Mouse (Mus musculus) heart, embryonic 15.5 days (tissue): Measurements from ENCODE around the gene Nptx1. TPM values are rescaled to one million over a fixed set of nuclear protein-coding genes. Genes with fewer than 3 reads are reported as not detected.

Experiments
- ATAC-seq: fragments of 200-750 bp; cut with Nextera tagmentation; replicated peaks from 2 replicates; pipeline ENCODE4 v1.8.0; 2017; ENCODE audit warnings: low read depth, moderate TSS enrichment; ENCODE audit not compliant: insufficient number of reproducible peaks, insufficient read depth, low FRiP score
- H3K27ac ChIP-seq: fragments of 300-500 bp; sonication (generic); 2 replicates; pipeline ENCODE4 v1.5.1; 2015; ENCODE audit warnings: mild to moderate bottlenecking, inconsistent platforms
- H3K27me3 ChIP-seq: fragments of 300-500 bp; sonication (generic); 2 replicates; pipeline ENCODE4 v1.6.1; 2015; ENCODE audit warnings: inconsistent platforms
- H3K36me3 ChIP-seq: fragments of 300-500 bp; sonication (generic); 2 replicates; pipeline ENCODE4 v1.6.1; 2015; ENCODE audit warnings: mild to moderate bottlenecking, inconsistent platforms
- H3K4me1 ChIP-seq: fragments of 300-500 bp; sonication (generic); replicated peaks from 2 replicates; pipeline ENCODE4 v1.6.1; 2015; ENCODE audit warnings: inconsistent platforms
- H3K4me2 ChIP-seq: fragments of 300-500 bp; sonication (generic); 2 replicates; pipeline ENCODE4 v1.6.1; 2015; ENCODE audit warnings: inconsistent platforms, mild to moderate bottlenecking, moderate library complexity
- H3K4me3 ChIP-seq: fragments of 300-500 bp; sonication (generic); 2 replicates; pipeline ENCODE4 v1.5.1; 2015; ENCODE audit warnings: mild to moderate bottlenecking, inconsistent platforms
- H3K9ac ChIP-seq: fragments of 300-500 bp; sonication (generic); 2 replicates; pipeline ENCODE4 v1.6.1; 2015; ENCODE audit warnings: mild to moderate bottlenecking, inconsistent platforms
- H3K9me3 ChIP-seq: fragments of 300-500 bp; sonication (generic); replicated peaks from 2 replicates; pipeline ENCODE4 v1.6.1; 2016; ENCODE audit warnings: inconsistent platforms
- WGBS: fragments of 180-500 bp; shearing (Covaris S2); methylation state at CpG from one replicate; pipeline ENCODE4 v1.1.7; 2015; ENCODE audit warnings: mixed read lengths; 5-methylcytosine and 5-hydroxymethylcytosine counted together
- polyA plus RNA-seq: library from polyadenylated mRNA; unstranded; fragments of >200 nt; fragmentation: Nextera tagmentation; extraction: Ambion mirVana; gene quantifications from 2 replicates; pipeline ENCODE4 v1.2.1, GENCODE M21; 2015

Gene Nptx1
- polyA plus RNA-seq, 1 experiment from 2014 or later: 0.79 TPM

- H3K4me1 ChIP-seq: peaks cover 49% of the 10 kb centered on the region
- ATAC-seq: no peak
- 45% methylated on average over 10 of the region's 10 CpGs for WGBS
Measured at GRCm38 (mm10) chr11:119550546-119551335, 3.2 kb upstream of the Nptx1 start.

GRCm38 (mm10) chr11:119549371-119549811 is 1.8 kb upstream of the Nptx1 start:
- H3K27ac ChIP-seq: no peak overlapping the region
- H3K4me2 ChIP-seq: peak overlapping the region; percentile 97
- peaks cover 51% of the 10 kb centered on the region for H3K4me1 ChIP-seq
- H3K36me3 ChIP-seq: no peaks in the 10 kb centered on the region
- peaks cover 91% of the 10 kb centered on the region for H3K27me3 ChIP-seq
- H3K9me3 ChIP-seq: no peaks in the 10 kb centered on the region
- H3K4me3 ChIP-seq: peak overlapping the region; percentile 60
- peak overlapping the region; percentile 23; the same call in 1 of the 2 replicates for H3K9ac ChIP-seq
- no peak for ATAC-seq
- 2% methylated on average over 43 of the region's 43 CpGs for WGBS

More at GRCm38 (mm10) chr11:119550546-119551335, 3.2 kb upstream of the Nptx1 start:
- no peak overlapping the region for H3K4me2 ChIP-seq
- H3K36me3 ChIP-seq: no peaks in the 10 kb centered on the region
- H3K27me3 ChIP-seq: peaks cover 90% of the 10 kb centered on the region
- H3K9me3 ChIP-seq: no peaks in the 10 kb centered on the region
- H3K9ac ChIP-seq: no peak overlapping the region
- H3K27ac ChIP-seq: no peak overlapping the region
- no peak overlapping the region for H3K4me3 ChIP-seq

- H3K9ac ChIP-seq: 0 out of 2 replicates have a peak overlapping the region, but pooled peaks have one; percentile 23
- H3K4me2 ChIP-seq: peak overlapping the region; percentile 97
- no peak overlapping the region for H3K27ac ChIP-seq
- peaks cover 92% of the 10 kb centered on the region for H3K27me3 ChIP-seq
- peaks cover 51% of the 10 kb centered on the region for H3K4me1 ChIP-seq
- ATAC-seq: no peak
- H3K9me3 ChIP-seq: no peaks in the 10 kb centered on the region
- peak overlapping the region; percentile 60 for H3K4me3 ChIP-seq
- H3K36me3 ChIP-seq: no peaks in the 10 kb centered on the region
- under 1% methylated on average over 37 of the region's 37 CpGs for WGBS
Measured at GRCm38 (mm10) chr11:119548741-119549370, 1.3 kb upstream of the Nptx1 start.

GRCm38 (mm10) chr11:119547951-119548591 is 518 bp upstream of the Nptx1 start:
- H3K4me3 ChIP-seq: peak overlapping the region; percentile 60
- H3K9ac ChIP-seq: peak overlapping the region; percentile 31
- peak overlapping the region; percentile 97 for H3K4me2 ChIP-seq
- no peak for ATAC-seq
- H3K27ac ChIP-seq: no peak overlapping the region
- peaks cover 96% of the 10 kb centered on the region for H3K27me3 ChIP-seq
- H3K36me3 ChIP-seq: no peaks in the 10 kb centered on the region
- H3K9me3 ChIP-seq: no peaks in the 10 kb centered on the region
- peaks cover 51% of the 10 kb centered on the region for H3K4me1 ChIP-seq
- WGBS: 2% methylated on average over 38 of the region's 39 CpGs

GRCm38 (mm10) chr11:119546496-119547182 is 914 bp downstream of the Nptx1 start:
- Histone ChIP-seq H3K9me3 (no peaks in the 10 kb centered on the region), H3K4me2 (peak overlapping the region; percentile 97), H3K36me3 (no peaks in the 10 kb centered on the region), H3K27me3 (peaks cover 100% of the 10 kb centered on the region), H3K4me1 (peaks cover 43% of the 10 kb centered on the region), H3K27ac (no peak overlapping the region), H3K4me3 (peak overlapping the region; percentile 60), H3K9ac (peak overlapping the region; percentile 31)
- ATAC-seq: no peak
- 2% methylated on average over 46 of the region's 46 CpGs for WGBS

GRCm38 (mm10) chr11:119545741-119546495 is 1.6 kb downstream of the Nptx1 start:
- Histone ChIP-seq H3K27ac (no peak overlapping the region), H3K4me2 (peak overlapping the region; percentile 97), H3K9me3 (no peaks in the 10 kb centered on the region), H3K36me3 (no peaks in the 10 kb centered on the region), H3K9ac (no peak overlapping the region), H3K4me3 (peak overlapping the region; percentile 60), H3K4me1 (peaks cover 43% of the 10 kb centered on the region), H3K27me3 (peaks cover 100% of the 10 kb centered on the region)
- WGBS: 8% methylated on average over 10 of the region's 10 CpGs
- no peak for ATAC-seq

GRCm38 (mm10) chr11:119545281-119545680 is 2.3 kb downstream of the Nptx1 start:
- Histone ChIP-seq H3K4me1 (peaks cover 43% of the 10 kb centered on the region), H3K27me3 (peaks cover 100% of the 10 kb centered on the region), H3K4me3 (no peak overlapping the region), H3K36me3 (no peaks in the 10 kb centered on the region), H3K9ac (no peak overlapping the region), H3K9me3 (no peaks in the 10 kb centered on the region), H3K27ac (no peak overlapping the region), H3K4me2 (no peak overlapping the region)
- no peak for ATAC-seq
- WGBS: 37% methylated on average over 3 of the region's 3 CpGs

- H3K36me3 ChIP-seq: no peaks in the 10 kb centered on the region
- H3K27ac ChIP-seq: no peak overlapping the region
- H3K4me1 ChIP-seq: peaks cover 41% of the 10 kb centered on the region
- no peak overlapping the region for H3K4me2 ChIP-seq
- no peak for ATAC-seq
- H3K9me3 ChIP-seq: no peaks in the 10 kb centered on the region
- H3K9ac ChIP-seq: no peak overlapping the region
- no peak overlapping the region for H3K4me3 ChIP-seq
- 77% methylated on average over 15 of the region's 15 CpGs for WGBS
- peaks cover 100% of the 10 kb centered on the region for H3K27me3 ChIP-seq
Measured at GRCm38 (mm10) chr11:119544518-119545105, 2.9 kb downstream of the Nptx1 start.

- Histone ChIP-seq H3K36me3 (no peaks in the 10 kb centered on the region), H3K4me1 (peaks cover 35% of the 10 kb centered on the region), H3K9ac (no peak overlapping the region), H3K27me3 (peaks cover 100% of the 10 kb centered on the region), H3K27ac (no peak overlapping the region), H3K4me2 (no peak overlapping the region), H3K4me3 (no peak overlapping the region), H3K9me3 (no peaks in the 10 kb centered on the region)
- 46% methylated on average over 16 of the region's 16 CpGs for WGBS
- ATAC-seq: no peak
Measured at GRCm38 (mm10) chr11:119543816-119544517, 3.6 kb downstream of the Nptx1 start.

GRCm38 (mm10) chr11:119542886-119543285 is 4.7 kb downstream of the Nptx1 start:
- H3K27me3 ChIP-seq: peaks cover 92% of the 10 kb centered on the region
- H3K27ac ChIP-seq: no peak overlapping the region
- H3K9ac ChIP-seq: no peak overlapping the region
- peaks cover 24% of the 10 kb centered on the region for H3K4me1 ChIP-seq
- no peak for ATAC-seq
- no peak overlapping the region for H3K4me2 ChIP-seq
- no peaks in the 10 kb centered on the region for H3K36me3 ChIP-seq
- H3K4me3 ChIP-seq: no peak overlapping the region
- 59% methylated on average over 5 of the region's 5 CpGs for WGBS
- H3K9me3 ChIP-seq: no peaks in the 10 kb centered on the region
